Mouse (Mus musculus) right cerebral cortex, postnatal 4 days (tissue): ENCODE results near the gene Sept1.
"Not testable (repeated sequence)": the region's sequence is repeated elsewhere in the genome, so short reads cannot be mapped to it uniquely, and the experiment has no call there.

Experiments
- DNase-seq: peaks from one replicate; pipeline ENCODE4 v3.0.0-alpha.2; 2022

Sept1 gene

GRCm38 (mm10) chr7:127192989-127193388 is 39.9 kb downstream of the Sept1 start:
- DNase-seq = no peak

GRCm38 (mm10) chr7:127190672-127191071 is 42.3 kb downstream of the Sept1 start:
- no peak for DNase-seq

GRCm38 (mm10) chr7:127188305-127189276 is 44.3 kb downstream of the Sept1 start:
- no peak for DNase-seq

- DNase-seq = no peak
Measured at GRCm38 (mm10) chr7:127187351-127187750, 45.6 kb downstream of the Sept1 start.

GRCm38 (mm10) chr7:127185601-127186000 is 47.3 kb downstream of the Sept1 start:
- no peak for DNase-seq

- DNase-seq = no peak
Measured at GRCm38 (mm10) chr7:127184720-127185119, 48.2 kb downstream of the Sept1 start.

GRCm38 (mm10) chr7:127183828-127184227 is 49.1 kb downstream of the Sept1 start:
- no peak for DNase-seq

GRCm38 (mm10) chr7:127183345-127183744 is 49.6 kb downstream of the Sept1 start:
- DNase-seq = no peak

GRCm38 (mm10) chr7:127181724-127182123 is 51.2 kb downstream of the Sept1 start:
- DNase-seq = not testable (repeated sequence)

GRCm38 (mm10) chr7:127180783-127181182 is 52.1 kb downstream of the Sept1 start:
- DNase-seq = no peak

- no peak for DNase-seq
Measured at GRCm38 (mm10) chr7:127176937-127177336, 56.0 kb downstream of the Sept1 start.

- DNase-seq = no peak
Measured at GRCm38 (mm10) chr7:127166501-127166900, 66.4 kb downstream of the Sept1 start.

GRCm38 (mm10) chr7:127165607-127166493 is 67.1 kb downstream of the Sept1 start:
- no peak for DNase-seq
